Mouse (Mus musculus): ENCODE measurements around the gene Cyp17a1. TPM values are rescaled to one million over a fixed set of nuclear protein-coding genes. Genes with fewer than 3 reads are reported as not detected.

The Cyp17a1 gene
- total RNA-seq, 2 experiments from 2014 or later, result 1.9 to 10.5 TPM

DNA sequence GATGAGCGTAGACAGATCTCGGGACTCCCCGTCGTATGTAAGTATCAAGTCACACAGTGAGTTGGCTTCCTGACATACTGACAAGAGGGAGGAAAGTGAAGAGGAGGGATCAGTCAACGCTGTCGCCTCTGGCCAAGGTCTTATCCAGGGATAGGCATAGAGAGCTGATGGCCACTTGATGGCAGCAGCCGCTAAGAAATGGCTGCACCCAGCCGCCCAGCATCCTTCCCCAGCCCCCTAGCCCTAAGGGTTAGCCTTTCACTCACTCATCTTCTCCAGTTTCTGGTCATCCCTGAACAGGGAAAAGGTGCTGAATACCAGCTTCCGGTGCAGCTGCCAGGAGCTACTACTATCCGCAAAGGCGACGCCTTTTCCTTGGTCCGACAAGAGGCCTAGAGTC, 2.3 kb downstream of the Cyp17a1 start:
- DNase-seq, result peak; percentile 74 to 85

- no peak for DNase-seq
These were observed 3.2 kb downstream of the Cyp17a1 start for GRCm38 (mm10) chr19:46669802-46670201.

GRCm38 (mm10) chr19:46668263-46668662, 4.7 kb downstream of the Cyp17a1 start:
- peak in 1 of 2 experiments; percentile 40 for DNase-seq

DNA sequence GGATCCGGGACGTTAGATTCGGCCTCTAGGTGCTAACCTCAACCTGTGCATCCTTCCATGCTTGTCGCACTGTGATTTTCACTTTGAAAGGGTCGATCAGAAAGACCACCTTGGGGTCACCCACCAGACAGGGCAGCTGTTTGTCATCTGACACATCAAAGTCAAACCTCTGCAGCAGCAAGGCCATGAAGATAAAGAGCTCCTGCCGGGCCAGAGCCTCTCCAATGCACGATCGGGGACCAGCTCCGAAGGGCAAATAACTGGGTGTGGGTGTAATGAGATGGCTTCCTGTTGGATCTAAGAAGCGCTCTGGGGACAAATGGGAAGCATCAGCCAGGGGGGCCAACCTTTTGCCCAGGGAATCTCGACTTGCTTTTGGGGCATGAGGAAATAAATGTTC, 5.7 kb downstream of the Cyp17a1 start:
- no peak for DNase-seq

- DNase-seq, result no peak
These were observed 7.5 kb downstream of the Cyp17a1 start for GRCm38 (mm10) chr19:46665474-46665873.

- DNase-seq, result no peak
These were observed 10.2 kb downstream of the Cyp17a1 start for GRCm38 (mm10) chr19:46662784-46663183.

DNA sequence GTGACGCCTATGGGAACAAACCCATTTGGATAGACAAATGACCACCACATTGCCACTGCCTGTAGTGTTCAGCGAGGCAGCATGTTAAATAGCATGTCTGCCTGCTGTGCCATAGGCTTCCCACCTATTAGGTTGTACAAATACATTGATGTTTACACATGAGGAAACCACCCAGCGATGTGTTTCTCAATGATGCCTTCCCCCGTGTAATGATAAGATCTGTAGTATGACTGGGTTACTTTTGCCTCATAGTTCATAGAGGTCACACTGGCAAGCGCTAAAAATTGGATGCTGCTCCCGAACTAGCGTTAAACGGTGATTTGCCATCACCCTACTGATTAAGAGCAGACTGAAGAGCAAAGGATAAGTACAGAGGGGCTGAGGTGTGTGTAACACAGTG, 10.8 kb downstream of the Cyp17a1 start:
- no peak for DNase-seq

- no peak for DNase-seq
These were observed 11.5 kb downstream of the Cyp17a1 start for GRCm38 (mm10) chr19:46661511-46661910.

GRCm38 (mm10) chr19:46658851-46659250, 14.1 kb downstream of the Cyp17a1 start:
- DNase-seq, result no peak

GRCm38 (mm10) chr19:46658348-46658747, 14.6 kb downstream of the Cyp17a1 start:
- no peak for DNase-seq

- no peak for DNase-seq
These were observed 15.5 kb downstream of the Cyp17a1 start for GRCm38 (mm10) chr19:46657339-46658020.

DNA sequence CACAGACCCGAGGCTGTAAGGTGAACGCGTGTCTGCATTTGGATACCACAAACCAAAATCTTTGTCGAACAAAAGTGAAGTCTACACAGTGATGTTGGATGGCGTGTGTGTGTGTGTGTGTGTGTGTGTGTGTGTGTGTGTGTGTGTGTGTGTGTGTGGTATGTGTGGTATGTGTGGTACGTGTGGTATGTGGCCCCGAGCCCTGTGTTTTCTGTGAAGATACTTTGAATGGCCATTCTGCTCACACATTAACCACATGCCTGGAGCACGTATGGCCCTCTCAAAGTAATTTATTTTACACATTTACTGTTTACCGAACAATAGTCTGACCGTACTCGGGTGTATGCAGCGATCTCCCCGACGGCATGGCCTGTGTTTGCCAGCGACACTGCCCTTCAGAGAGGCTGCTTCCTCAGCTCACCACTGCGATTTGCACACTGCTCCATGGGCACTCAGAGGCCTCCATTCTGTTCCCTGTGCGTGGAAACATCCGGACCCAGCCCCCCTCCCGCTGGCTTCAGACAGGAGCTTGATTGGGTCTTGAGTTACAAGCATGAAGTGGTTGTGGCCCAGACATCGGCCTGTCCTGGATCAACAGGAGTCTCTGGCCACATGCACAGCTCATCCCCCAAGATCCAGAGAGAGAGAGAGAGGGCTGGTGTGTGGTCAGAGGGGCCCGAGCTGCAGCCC, 16.7 kb downstream of the Cyp17a1 start:
- no peak for DNase-seq

DNA sequence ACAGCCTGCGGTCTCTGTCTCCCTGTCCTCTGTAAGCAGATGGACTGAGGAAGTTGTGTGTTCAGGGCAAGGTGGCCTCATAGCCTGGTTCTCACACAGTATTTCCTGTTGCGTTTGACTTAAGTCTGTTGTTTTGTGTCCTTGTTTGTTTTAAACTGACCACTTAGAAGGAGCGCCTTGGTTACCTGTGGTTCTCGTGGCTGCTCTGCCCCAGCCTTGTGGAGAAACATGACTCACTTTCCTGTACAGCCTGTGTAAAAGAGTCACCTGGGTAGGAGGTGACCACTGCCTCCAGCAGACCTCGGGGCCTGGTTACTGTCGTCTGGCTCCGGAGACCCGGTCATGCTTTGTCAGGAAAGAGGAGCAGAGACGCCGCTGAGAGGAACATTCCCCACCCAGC, 17.3 kb downstream of the Cyp17a1 start:
- DNase-seq, result no peak

DNA sequence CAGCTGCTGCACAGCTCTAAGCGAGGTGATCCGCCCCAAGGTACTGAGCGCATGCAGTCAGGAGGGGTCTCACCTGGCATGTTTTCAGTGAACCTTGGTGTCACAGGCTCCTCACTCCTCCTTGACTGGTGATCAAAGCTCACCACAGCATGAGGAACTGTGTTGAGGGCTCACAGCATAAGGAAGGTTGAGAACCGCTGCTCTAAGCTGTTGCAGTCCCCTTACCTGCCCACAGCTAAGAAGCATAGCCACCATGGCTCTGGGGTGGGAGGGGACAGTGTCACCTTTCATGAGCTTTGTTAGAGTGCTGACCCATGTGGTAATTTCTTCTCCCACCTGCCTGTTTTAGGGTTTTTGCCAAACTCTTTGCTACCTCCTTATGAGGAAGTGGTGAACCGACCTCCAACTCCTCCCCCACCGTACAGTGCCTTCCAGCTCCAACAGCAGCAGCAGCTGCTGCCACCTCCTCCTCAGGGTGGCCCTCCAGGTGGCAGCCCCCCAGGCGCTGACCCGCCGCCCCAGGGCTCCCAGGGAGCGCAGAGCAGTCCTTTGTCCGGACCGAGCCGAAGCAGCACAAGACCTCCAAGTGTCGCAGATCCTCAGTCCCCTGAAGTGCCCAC, 19.2 kb downstream of the Cyp17a1 start:
- no peak for DNase-seq

- DNase-seq, result no peak
These were observed 19.8 kb downstream of the Cyp17a1 start for GRCm38 (mm10) chr19:46653188-46653587.

DNA sequence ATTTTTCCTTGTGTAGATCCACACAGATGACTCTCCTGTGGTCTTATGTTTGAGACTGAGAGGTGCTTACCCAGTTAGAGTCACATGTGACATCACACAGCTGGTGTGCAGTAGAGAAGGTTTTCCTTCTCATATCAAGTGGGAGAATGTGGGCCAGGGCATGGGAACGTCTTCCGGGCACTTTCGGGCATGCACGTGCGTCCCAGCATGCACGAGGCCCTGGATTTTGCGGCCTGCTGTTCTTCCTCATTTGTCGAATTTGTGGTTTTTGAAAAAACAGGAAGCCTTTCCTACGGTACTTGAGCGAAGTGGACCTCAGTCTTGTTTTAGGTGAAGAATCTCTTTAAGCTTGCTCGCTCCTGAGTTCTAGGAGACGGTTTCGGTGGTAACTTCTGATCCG, 24.4 kb downstream of the Cyp17a1 start:
- DNase-seq, result no peak

- DNase-seq, result peak; percentile 56 to 62
These were observed 25.1 kb downstream of the Cyp17a1 start for GRCm38 (mm10) chr19:46647850-46648249.

- no peak for DNase-seq
These were observed 25.7 kb downstream of the Cyp17a1 start for GRCm38 (mm10) chr19:46647254-46647653.

DNA sequence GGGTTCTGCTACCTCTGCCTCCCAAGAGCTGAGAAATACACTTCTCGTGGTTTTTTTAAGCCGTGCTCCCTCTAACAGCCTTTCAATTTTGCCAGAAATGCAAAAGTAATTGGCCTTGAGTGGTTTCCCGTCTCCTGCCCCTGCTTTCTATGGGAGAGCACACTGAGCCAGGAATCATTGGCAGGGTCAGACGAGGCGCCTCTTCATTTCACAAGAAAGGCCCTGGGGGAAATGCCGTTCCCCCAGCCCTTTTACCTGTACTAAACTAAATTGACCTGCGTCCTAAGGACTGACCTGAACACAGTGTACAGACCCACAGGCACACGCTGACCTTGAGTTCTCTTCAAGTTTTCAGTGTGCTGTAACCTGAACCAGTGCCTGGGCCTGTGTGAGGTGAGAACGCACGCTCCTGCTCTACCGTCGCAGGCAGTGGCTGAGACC, 26.9 kb downstream of the Cyp17a1 start:
- DNase-seq, result peak in 1 of 2 experiments; percentile 42

GRCm38 (mm10) chr19:46644793-46645602, 28.0 kb downstream of the Cyp17a1 start:
- peak; percentile 46 to 61 for DNase-seq

DNA sequence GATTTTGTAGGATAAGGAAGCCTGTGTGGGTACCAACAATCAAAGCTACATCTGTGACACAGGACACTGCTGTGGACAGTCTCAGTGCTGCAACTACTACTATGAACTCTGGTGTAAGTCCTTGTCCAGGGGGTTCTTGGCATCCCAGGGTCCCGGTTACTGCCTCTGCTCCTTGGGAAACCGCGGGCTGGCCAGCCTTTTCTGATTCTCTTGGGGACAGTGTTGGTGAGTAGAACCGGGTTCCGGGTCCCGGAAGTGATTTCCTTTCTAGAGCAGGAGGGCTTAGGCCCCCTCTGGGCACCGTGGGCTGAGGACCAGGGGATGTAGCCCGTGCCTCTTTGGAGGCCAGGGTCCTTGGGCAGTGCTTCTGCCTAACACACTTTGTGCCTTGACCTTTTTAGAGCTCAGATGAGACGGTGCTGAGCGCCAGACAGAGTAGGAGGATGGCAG, 28.6 kb downstream of the Cyp17a1 start:
- DNase-seq, result peak; percentile 54 to 59

DNA sequence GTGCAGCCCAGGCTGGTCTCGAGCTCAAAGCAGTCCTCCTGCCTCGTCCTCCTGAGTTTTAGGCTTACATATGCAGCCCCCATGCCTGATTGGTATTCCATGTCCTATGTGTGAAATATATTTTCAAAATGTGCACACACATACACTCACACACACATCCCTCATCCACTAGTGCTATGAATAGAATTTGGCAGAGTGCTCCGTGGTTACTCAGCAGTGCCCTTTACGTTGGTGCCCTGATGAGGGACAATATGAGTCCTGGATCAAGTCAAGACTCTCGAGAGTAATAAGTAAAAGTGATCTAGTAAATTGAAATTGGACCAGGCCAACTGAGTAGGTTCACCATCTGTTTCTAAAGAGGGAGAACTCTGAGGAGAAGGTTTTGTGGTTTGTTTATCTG, 29.7 kb downstream of the Cyp17a1 start:
- peak; percentile 65 to 67 for DNase-seq

Measured in adrenal gland, postnatal 36 days (tissue).